Mouse (Mus musculus) heart, embryonic 12.5 days (tissue): Measurements from ENCODE around the gene Itga9. TPM values are rescaled to one million over a fixed set of nuclear protein-coding genes. Genes with fewer than 3 reads are reported as not detected.

Experiments
- ATAC-seq: fragments of 200-750 bp; cut with Nextera tagmentation; 2 replicates; pipeline ENCODE4 v1.8.0; 2017; ENCODE audit warnings: moderate TSS enrichment, moderate library complexity; ENCODE audit not compliant: insufficient number of reproducible peaks, low FRiP score
- H3K27ac ChIP-seq: fragments of 300-500 bp; sonication (generic); 2 replicates; pipeline ENCODE4 v1.5.1; 2016; ENCODE audit warnings: mild to moderate bottlenecking, moderate library complexity; ENCODE audit not compliant: poor library complexity, severe bottlenecking
- H3K27me3 ChIP-seq: fragments of 300-500 bp; sonication (generic); replicated peaks from 2 replicates; pipeline ENCODE4 v1.6.1; 2016; ENCODE audit warnings: mild to moderate bottlenecking, moderate library complexity
- H3K36me3 ChIP-seq: fragments of 300-500 bp; sonication (generic); 2 replicates; pipeline ENCODE4 v1.6.1; 2016; ENCODE audit warnings: mild to moderate bottlenecking, moderate library complexity
- H3K4me1 ChIP-seq: fragments of 300-500 bp; sonication (generic); replicated peaks from 2 replicates; pipeline ENCODE4 v1.6.1; 2016; ENCODE audit warnings: mild to moderate bottlenecking
- H3K4me2 ChIP-seq: fragments of 300-500 bp; sonication (generic); 2 replicates; pipeline ENCODE4 v1.6.1; 2016; ENCODE audit warnings: mild to moderate bottlenecking, moderate library complexity
- H3K4me3 ChIP-seq: fragments of 300-500 bp; sonication (generic); 2 replicates; pipeline ENCODE4 v1.5.1; 2016; ENCODE audit warnings: mild to moderate bottlenecking
- H3K9ac ChIP-seq: fragments of 300-500 bp; sonication (generic); 2 replicates; pipeline ENCODE4 v1.6.1; 2016; ENCODE audit warnings: mild to moderate bottlenecking, moderate library complexity
- H3K9me3 ChIP-seq: fragments of 300-500 bp; sonication (generic); replicated peaks from 2 replicates; pipeline ENCODE4 v1.6.1; 2016; ENCODE audit warnings: mild to moderate bottlenecking, moderate library complexity
- WGBS: fragments of 180-500 bp; shearing (Covaris S2); methylation state at CpG from one replicate; pipeline ENCODE4 v1.1.7; 2016; 5-methylcytosine and 5-hydroxymethylcytosine counted together
- polyA plus RNA-seq: library from polyadenylated mRNA; unstranded; fragments of >200 nt; fragmentation: Nextera tagmentation; extraction: Ambion mirVana; gene quantifications from 2 replicates; pipeline ENCODE4 v1.2.1, GENCODE M21; 2016

Gene Itga9
- polyA plus RNA-seq, 1 experiment from 2014 or later: 21.0 TPM

DNA sequence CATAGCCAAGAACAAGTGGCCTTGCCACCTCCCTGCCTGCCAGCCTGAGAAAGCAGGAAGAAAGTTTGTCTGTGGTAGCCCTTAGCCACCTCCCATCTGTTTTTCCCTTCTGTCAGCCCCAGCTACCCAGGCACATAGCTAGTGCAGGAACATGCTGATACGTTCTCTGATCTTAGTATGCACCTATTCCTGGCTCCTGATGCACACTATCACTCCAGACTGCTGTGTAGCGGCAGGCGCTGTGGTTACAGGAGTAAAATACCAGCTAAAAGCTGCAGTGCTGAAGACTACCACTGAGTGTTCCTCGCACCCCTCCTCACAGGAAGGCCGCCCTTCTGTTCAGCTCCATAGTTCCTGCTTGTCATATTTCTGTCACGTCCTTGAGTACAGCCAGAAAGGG, 234.8 kb downstream of the Itga9 start:
- Histone ChIP-seq H3K4me3 (no peak overlapping the region), H3K4me2 (no peak overlapping the region), H3K9ac (no peak overlapping the region), H3K27ac (no peak overlapping the region), H3K27me3 (peaks cover 57% of the 10 kb centered on the region), H3K36me3 (peaks cover 19% of the 10 kb centered on the region), H3K9me3 (0 out of 2 replicates have a peak, but pooled peaks cover 4% of the 10 kb centered on the region), H3K4me1 (peaks cover 27% of the 10 kb centered on the region)
- WGBS: 66% methylated on average over 6 of the region's 6 CpGs
- ATAC-seq: no peak

DNA sequence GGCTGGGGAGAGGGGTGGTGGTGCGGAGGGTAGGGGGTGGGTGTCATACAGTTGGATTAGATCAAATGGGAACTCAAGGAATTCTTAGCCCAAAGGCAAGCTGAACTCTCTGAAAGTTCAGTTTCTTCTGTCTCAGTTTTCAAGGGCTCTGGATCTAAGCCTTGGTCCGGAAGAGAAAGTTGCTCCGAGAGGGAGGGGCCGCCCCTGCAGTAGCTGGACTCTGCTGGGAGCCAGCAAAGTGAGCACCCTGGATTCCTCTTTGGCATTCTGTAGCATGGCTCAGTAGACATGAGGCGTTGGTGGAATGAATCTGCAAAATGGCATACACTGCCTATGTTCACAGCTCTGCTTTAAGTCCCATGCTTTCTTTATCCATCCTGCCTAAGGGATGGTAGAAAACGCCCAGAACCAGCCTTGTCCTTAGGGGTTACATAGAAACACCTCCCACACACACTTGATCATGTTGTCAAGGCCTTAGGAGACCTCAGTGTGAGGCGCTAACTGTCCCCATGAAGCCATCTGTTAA, 235.5 kb downstream of the Itga9 start:
- H3K27me3 ChIP-seq: peaks cover 53% of the 10 kb centered on the region
- H3K4me1 ChIP-seq: peaks cover 25% of the 10 kb centered on the region
- no peak overlapping the region for H3K27ac ChIP-seq
- peaks cover 12% of the 10 kb centered on the region; the same call in 1 of the 2 replicates for H3K36me3 ChIP-seq
- H3K9ac ChIP-seq: no peak overlapping the region
- no peak overlapping the region for H3K4me2 ChIP-seq
- ATAC-seq: no peak
- no peak overlapping the region for H3K4me3 ChIP-seq
- 73% methylated on average over 7 of the region's 7 CpGs for WGBS
- H3K9me3 ChIP-seq: 0 out of 2 replicates have a peak, but pooled peaks cover 4% of the 10 kb centered on the region

DNA sequence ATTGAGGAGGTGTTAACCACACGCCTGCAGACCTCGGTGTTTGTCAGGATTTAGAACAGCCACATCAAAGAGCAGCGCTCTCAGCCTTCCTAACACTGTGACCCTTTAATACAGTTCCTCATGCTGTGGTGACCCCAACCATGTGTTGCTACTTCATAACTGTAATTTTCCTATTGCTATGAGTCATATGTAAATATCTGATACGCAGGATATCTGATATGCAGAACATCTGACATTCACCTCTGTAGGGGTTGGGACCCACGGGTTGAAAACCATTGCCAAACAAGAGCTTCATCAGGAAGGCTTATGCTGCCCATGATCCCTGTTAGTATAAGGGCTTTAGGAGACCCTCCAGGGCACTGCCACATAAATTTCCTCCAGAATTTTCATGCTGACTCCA, 237.2 kb downstream of the Itga9 start:
- Histone ChIP-seq H3K4me3 (no peak overlapping the region), H3K9me3 (0 out of 2 replicates have a peak, but pooled peaks cover 4% of the 10 kb centered on the region), H3K9ac (no peak overlapping the region), H3K4me2 (no peak overlapping the region), H3K27me3 (peaks cover 51% of the 10 kb centered on the region), H3K27ac (no peak overlapping the region), H3K36me3 (peaks cover 14% of the 10 kb centered on the region), H3K4me1 (peaks cover 15% of the 10 kb centered on the region)
- ATAC-seq: no peak
- WGBS: 71% methylated on average over 5 of the region's 5 CpGs

DNA sequence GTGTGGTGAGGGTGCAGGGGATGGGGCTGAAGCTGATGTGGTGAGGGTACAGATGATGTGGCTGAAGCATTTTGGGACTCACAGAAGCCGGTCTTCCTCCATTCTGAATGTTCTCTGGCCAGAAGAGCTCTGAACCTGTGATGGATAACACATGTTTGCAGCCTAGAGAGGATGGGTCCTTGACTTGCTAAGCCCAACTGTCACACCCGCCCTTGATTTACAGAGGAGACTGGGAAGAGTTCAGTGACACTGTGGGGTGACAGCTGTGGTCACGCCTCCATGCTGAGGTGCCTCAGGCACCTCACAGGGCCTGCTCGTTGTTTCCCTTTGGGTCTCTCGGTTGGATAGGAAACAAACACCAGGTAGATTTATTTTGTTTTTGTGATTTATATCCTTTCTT, 238.5 kb downstream of the Itga9 start:
- Histone ChIP-seq H3K27me3 (peaks cover 48% of the 10 kb centered on the region), H3K36me3 (peaks cover 18% of the 10 kb centered on the region), H3K4me3 (no peak overlapping the region), H3K4me2 (no peak overlapping the region), H3K9ac (no peak overlapping the region), H3K9me3 (no peaks in the 10 kb centered on the region), H3K27ac (no peak overlapping the region), H3K4me1 (peaks cover 9% of the 10 kb centered on the region; the same call in 1 of the 2 replicates)
- 72% methylated on average over 5 of the region's 5 CpGs for WGBS
- no peak for ATAC-seq

DNA sequence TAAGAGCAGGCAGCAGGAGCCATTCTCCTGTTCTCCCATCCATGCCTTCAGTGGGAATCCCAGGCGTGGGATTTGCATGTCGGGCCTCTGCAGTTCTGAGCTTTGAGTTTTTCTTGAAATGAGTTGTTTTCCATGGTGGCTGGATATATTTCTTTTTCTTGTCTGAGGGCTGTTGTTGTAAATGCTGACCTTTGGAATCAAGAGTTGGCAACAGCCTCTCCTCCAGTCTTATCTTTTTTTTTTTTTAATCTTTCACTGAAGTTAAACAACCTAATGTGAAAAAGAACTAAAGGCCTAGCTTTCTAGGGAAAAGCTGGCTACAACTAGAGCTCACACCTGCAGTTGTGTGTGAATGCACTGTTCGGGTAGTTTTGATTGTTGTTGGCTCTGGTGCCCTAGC, 240.3 kb downstream of the Itga9 start:
- Histone ChIP-seq H3K4me2 (no peak overlapping the region), H3K4me1 (no peaks in the 10 kb centered on the region), H3K36me3 (peaks cover 17% of the 10 kb centered on the region), H3K27me3 (peaks cover 40% of the 10 kb centered on the region; the same call in 1 of the 2 replicates), H3K9ac (no peak overlapping the region), H3K9me3 (no peaks in the 10 kb centered on the region), H3K4me3 (no peak overlapping the region), H3K27ac (no peak overlapping the region)
- 83% methylated on average over 3 of the region's 3 CpGs for WGBS
- no peak for ATAC-seq

DNA sequence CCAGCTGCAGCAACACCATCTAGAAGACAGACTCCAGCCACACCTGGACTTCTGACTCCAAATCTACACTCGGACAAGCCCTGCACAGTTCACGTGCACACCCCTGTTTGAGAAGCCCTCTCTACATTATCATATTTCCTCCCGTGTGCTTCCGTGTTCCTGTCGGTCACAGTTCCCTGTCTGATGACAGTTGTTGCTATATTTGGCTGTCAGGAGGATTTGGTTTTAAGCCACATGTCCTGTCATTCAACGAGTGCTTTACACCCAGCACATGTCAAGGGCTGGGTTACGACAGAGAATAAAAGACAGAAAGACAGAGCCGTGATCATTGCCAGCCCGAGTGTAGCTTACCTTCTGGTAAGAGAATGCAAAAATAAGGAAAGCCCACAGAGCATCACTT, 250.2 kb downstream of the Itga9 start:
- peak; percentile 62; the same call in 1 of the 2 replicates for ATAC-seq
- H3K4me1 ChIP-seq: peaks cover 37% of the 10 kb centered on the region
- no peak overlapping the region; the same call in 1 of the 2 replicates for H3K9ac ChIP-seq
- H3K9me3 ChIP-seq: no peaks in the 10 kb centered on the region
- no peak overlapping the region for H3K4me3 ChIP-seq
- H3K36me3 ChIP-seq: peaks cover 6% of the 10 kb centered on the region; the same call in 1 of the 2 replicates
- peak overlapping the region; percentile 64 for H3K27ac ChIP-seq
- peak overlapping the region; percentile 34; the same call in 1 of the 2 replicates for H3K4me2 ChIP-seq
- WGBS: 36% methylated on average over 9 of the region's 9 CpGs
- H3K27me3 ChIP-seq: 0 out of 2 replicates have a peak, but pooled peaks cover 14% of the 10 kb centered on the region

DNA sequence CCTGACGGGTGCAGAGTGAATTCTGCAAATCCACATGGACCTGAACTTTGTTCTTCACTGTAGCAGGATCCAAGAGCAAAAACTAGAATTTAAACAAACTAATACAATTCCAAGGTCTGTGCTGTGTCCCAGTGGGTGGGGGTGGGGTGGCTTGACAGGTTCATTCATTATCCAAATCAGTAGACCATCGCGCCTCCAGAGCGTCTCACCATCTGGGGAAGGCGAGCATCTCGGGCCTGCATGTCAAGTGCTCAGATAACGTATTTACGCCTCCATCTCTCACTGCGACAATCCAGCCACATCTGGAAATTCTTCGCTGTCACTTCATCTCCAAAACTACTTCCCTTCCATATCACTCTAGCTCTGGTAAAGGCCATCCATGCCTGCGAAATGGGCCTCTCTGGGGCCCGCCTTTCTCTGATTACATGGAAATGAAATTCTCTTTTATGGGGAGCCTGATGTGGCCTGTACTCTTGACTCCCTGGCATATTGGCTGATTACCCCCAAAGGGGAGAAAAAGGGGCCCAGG, 254.2 kb downstream of the Itga9 start:
- no peak for ATAC-seq
- H3K27ac ChIP-seq: no peak overlapping the region
- peaks cover 60% of the 10 kb centered on the region for H3K4me1 ChIP-seq
- no peaks in the 10 kb centered on the region for H3K27me3 ChIP-seq
- H3K9ac ChIP-seq: no peak overlapping the region; the same call in 1 of the 2 replicates
- no peaks in the 10 kb centered on the region for H3K9me3 ChIP-seq
- H3K4me3 ChIP-seq: no peak overlapping the region
- 29% methylated on average over 12 of the region's 12 CpGs for WGBS
- H3K4me2 ChIP-seq: no peak overlapping the region
- peaks cover 11% of the 10 kb centered on the region; the same call in 1 of the 2 replicates for H3K36me3 ChIP-seq

DNA sequence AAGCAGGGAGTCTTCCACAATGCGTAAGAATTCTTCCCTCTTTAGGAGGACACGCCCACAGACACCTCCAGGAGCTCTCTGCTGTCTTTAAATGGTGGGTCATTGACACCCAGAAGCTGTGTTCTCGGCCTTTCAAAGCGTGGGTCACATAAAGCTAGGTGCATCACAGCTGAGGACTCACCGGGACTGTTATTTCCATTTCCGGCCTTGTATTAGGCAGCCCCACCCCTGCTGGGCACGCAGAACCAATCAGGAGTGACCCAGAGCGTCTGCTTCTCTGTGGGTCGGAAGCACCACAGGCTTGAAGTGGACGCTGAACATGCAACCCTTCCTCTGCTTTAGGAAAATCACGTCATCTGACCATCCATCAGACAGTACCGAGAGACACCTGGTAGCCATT, 255.7 kb downstream of the Itga9 start:
- 74% methylated on average over 12 of the region's 12 CpGs for WGBS
- 0 out of 2 replicates have a peak overlapping the region, but pooled peaks have one; percentile 9 for H3K27ac ChIP-seq
- peaks cover 53% of the 10 kb centered on the region for H3K4me1 ChIP-seq
- no peaks in the 10 kb centered on the region for H3K27me3 ChIP-seq
- no peak overlapping the region for H3K4me2 ChIP-seq
- H3K9me3 ChIP-seq: no peaks in the 10 kb centered on the region
- H3K36me3 ChIP-seq: peaks cover 12% of the 10 kb centered on the region; the same call in 1 of the 2 replicates
- H3K4me3 ChIP-seq: no peak overlapping the region
- no peak for ATAC-seq
- no peak overlapping the region for H3K9ac ChIP-seq

DNA sequence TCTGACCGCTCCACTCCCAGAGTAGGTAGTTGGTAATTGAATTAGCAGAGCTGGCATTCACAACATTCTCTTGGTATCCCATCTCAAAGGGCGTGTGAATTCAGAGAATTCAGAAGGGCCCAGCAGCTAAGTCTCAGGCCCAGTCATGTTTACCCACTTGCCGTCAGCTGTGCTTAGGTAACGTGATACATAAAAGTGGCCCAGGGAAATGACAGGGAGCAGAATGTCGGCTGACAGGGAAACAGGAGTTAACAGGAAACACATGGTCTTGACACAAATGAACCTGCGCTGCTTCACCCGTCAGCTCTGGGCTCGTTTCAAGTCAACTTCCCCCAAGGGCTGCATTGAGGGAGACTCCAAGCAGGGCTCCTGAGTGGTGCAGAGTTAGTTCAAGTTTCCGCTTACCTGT, 256.4 kb downstream of the Itga9 start:
- H3K4me3 ChIP-seq: no peak overlapping the region
- no peaks in the 10 kb centered on the region for H3K27me3 ChIP-seq
- no peak overlapping the region for H3K9ac ChIP-seq
- H3K36me3 ChIP-seq: 0 out of 2 replicates have a peak, but pooled peaks cover 12% of the 10 kb centered on the region
- H3K9me3 ChIP-seq: no peaks in the 10 kb centered on the region
- H3K27ac ChIP-seq: peak overlapping the region; percentile 55
- 30% methylated on average over 9 of the region's 9 CpGs for WGBS
- H3K4me1 ChIP-seq: peaks cover 49% of the 10 kb centered on the region
- ATAC-seq: peak; percentile 52; the same call in 1 of the 2 replicates
- H3K4me2 ChIP-seq: no peak overlapping the region

DNA sequence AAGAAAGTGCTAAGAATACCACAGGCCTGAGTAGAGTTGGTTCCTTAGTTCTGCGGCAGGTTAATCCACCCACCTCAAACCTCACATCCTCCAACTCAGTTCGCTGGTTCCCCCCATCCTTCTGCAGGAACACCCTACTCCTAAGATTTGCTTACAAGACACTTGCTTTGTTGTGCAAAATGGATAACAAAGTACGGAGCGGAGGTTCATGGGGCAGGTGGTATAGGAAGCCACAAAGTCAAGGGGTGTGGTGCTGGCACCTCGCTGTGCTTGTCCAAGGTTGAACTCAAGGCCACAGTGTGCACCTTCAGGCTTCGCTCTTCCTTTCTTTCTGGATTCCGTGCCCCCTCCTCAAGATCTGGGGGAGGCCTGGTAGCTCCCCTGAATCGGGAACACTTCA, 257.0 kb downstream of the Itga9 start:
- Histone ChIP-seq H3K9ac (no peak overlapping the region), H3K27ac (no peak overlapping the region), H3K4me3 (no peak overlapping the region), H3K27me3 (no peaks in the 10 kb centered on the region), H3K36me3 (0 out of 2 replicates have a peak, but pooled peaks cover 10% of the 10 kb centered on the region), H3K4me1 (peaks cover 49% of the 10 kb centered on the region), H3K4me2 (no peak overlapping the region), H3K9me3 (no peaks in the 10 kb centered on the region)
- no peak for ATAC-seq
- 91% methylated on average over 8 of the region's 8 CpGs for WGBS

DNA sequence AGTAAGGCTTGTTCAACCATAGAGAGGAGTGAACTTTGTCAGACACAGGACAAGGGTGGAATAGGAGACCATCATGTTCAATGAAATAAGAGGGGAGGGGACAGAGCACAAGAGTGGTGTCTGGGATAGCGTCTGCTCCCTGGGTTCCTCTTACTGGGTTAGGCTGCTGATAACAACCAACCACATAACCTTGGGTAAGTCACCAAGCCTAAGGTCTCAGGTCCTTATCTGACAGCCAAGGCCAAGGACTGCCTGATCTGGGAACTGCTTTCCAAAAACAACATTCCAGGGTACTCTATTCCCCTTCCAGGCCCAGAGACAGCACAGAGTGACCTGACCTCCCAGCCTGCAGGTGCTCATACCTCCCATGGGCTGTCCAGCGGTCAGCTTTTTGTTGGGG, 260.5 kb downstream of the Itga9 start:
- no peak overlapping the region for H3K9ac ChIP-seq
- no peak overlapping the region for H3K27ac ChIP-seq
- 64% methylated on average over 2 of the region's 2 CpGs for WGBS
- peaks cover 13% of the 10 kb centered on the region; the same call in 1 of the 2 replicates for H3K36me3 ChIP-seq
- H3K4me3 ChIP-seq: no peak overlapping the region
- ATAC-seq: no peak; the same call in 1 of the 2 replicates
- H3K4me1 ChIP-seq: peaks cover 25% of the 10 kb centered on the region
- H3K27me3 ChIP-seq: no peaks in the 10 kb centered on the region
- no peak overlapping the region for H3K4me2 ChIP-seq
- H3K9me3 ChIP-seq: 0 out of 2 replicates have a peak, but pooled peaks cover 3% of the 10 kb centered on the region
